Mouse (Mus musculus) A20 (cell line): ENCODE measurements around the gene Grm1.

ENCODE experiments used
- DNase-seq: peaks from one replicate; pipeline ENCODE4 v3.0.0-alpha.2; 2011; ENCODE audit warnings: low read depth, low spot score

The Grm1 gene

DNA sequence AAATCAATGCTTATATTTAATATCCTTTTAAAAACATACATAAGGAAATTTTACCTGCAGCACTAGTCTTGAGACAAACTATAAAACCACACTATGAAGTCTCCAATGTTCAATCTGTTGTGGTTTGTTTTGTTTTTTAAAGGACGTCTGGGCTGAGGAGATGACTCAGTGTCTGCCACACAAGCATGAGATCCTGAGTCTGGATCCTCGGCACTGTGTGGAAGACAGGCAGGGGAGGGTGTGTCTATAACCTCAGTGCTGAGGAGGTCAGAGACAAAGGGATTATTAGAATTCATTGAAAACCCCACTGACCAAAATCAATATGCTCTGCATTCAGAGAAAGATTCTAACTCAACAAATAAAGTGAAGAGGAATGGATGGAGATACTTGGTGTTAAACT is 110.8 kb downstream of the Grm1 start:
- DNase-seq, result no peak

DNA sequence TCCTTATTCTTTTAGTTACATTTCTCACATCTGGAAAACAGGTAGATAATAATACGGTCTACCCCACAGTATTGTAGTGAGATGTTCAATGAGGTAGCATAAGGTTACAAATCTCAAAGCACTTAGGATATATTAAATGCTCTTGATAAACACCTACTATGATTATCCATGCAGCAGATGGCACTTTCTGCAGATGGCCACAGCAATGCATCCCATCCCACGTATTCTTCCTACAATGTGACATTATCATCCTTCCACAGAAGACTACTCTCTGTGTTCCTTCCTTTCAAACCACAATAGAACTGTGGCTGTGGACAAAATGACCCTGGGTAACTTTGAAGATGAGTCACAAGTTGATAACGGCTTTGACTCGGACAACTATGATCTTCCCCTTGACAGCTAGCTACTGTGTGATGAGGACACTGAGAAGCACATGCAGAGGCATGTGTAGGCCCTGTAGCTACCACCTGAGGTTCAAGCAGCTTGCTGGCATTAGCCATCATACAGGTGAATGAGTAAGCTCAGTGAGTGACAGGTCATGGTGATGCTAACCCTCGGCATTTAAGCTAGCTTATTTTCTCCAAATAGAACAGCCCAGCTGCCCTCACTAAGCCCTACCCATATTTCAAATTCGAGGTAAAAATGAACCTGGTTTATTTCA is 117.5 kb downstream of the Grm1 start:
- no peak for DNase-seq

DNA sequence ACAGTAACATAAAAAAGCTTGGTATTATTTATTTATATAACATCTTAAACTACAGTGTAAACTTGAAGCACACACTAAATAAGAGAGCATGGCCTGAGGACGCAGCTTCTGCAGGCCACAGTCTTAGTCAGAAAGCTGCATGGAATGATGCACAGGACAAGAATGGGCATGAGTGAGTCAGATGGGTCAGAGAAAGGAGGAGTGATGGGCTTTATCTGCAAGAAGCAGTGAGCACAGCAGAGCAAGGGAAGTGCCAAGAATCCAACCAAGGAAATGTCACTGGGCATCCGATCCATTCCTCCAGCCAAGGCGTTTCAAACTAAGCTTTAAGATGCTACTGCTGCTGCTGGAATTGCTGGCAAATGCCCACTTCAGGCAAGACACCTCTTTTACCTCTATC is 131.6 kb downstream of the Grm1 start:
- DNase-seq, result no peak

DNA sequence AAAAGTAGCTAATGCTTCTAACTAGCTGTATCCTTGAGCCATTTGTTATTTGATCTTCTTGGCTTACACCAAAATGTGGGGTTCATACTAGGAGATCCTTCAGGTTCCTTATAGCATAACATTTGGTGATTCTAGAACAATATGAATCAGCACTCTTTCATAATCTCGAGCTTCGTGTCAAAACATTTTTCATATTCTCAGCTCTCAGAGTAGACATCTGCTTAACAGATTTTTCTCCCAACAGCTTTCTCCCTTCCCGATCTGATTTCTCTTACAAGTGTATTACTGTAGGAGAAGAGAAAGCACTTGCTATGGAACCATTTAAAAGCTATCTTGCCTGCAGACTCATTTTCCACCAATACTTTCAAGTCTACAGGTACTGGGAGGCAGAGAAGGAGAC is 133.0 kb downstream of the Grm1 start:
- no peak for DNase-seq

DNA sequence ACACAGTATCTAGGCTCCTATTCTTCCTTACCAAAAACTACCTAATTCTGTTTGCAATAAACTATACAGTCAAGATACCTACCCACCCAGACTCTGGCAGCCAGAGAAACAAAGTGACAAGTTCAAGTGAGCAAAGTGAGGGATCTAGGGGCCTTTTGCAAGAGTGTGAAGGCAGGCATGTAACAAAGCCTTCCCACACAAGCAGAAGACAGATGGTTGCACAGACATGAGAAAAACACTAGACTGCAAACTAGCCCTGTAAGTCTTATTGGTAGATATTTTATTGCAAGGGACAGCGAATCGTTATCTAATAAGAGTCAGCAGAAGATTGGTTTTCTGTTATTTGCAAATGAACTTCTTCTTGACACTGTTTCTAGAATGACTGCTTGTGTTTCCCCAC is 134.6 kb downstream of the Grm1 start:
- DNase-seq, result no peak

DNA sequence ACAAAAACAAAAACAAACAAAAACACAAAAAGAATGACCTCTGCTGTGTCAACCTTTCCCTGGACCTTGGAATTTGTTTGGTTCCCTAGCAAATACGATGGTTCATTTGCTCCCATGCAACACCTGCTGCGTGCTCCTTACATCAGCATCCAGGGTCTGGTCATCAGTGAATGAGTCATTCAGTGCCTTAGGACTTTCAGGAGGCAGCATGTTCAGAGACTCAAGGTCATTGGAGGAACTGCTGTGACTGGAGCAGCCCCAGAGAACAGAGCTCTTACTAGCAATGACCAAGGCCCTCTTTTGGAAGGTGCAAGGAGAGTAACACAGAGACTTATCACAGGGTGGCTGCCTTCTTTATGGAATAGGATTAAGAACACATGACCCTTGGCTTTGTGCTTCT is 138.2 kb downstream of the Grm1 start:
- DNase-seq, result no peak

DNA sequence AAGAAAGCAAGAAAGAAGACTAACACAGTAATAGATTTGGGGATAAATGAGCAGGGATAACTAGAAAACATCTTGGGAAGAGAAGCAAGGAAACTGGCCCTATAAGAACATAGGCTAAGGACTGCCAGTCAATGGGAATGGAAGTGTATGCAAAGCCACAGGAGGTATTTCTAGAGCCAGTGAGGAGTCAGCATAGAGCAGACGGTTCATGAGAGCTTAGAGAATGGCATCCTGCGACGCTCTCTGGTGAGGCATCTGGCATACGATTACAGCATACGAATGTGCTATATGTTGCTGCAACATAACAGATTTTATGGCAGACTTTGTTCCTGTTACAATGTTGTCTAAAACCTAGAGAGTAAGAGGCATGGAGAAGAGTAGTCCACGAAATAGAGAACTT is 139.9 kb downstream of the Grm1 start:
- no peak for DNase-seq

DNA sequence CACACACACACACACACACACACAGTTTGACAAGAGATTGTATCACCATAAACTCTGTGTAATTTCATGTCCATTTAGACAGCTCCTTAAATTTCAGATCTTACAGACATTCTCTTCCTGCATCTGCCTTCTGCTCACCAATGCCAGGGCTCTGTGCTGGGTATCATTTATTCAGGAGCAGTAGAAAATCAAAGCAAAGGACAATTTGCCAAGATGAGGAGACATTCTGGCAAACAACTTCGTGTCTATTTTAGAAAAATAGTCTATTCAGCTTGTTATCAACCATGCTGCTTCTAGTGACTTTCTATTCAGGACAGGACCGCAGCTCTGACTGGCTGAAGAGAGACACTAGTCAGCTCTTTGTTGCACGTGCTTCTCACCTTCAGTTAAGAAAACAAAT is 146.3 kb downstream of the Grm1 start:
- DNase-seq, result no peak

DNA sequence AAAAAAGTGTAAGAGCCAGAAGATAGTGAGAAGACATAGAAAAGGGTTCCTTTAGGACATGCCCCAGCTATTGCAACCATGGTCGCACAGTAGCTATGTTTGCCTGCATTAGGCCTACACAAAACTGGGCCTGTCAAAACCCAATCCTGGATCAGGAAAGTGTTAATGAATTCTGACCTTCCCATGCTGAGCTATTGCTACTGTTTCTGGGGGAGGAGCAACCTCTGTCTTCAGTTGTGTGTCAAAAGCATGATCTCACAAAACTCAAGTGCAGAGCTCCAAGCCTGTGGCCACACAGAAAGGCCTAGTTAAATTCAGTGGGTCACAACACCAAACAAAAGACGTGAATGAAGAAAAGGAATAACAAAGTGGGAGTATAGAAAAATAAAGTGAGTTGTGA is 152.5 kb downstream of the Grm1 start:
- DNase-seq, result no peak

DNA sequence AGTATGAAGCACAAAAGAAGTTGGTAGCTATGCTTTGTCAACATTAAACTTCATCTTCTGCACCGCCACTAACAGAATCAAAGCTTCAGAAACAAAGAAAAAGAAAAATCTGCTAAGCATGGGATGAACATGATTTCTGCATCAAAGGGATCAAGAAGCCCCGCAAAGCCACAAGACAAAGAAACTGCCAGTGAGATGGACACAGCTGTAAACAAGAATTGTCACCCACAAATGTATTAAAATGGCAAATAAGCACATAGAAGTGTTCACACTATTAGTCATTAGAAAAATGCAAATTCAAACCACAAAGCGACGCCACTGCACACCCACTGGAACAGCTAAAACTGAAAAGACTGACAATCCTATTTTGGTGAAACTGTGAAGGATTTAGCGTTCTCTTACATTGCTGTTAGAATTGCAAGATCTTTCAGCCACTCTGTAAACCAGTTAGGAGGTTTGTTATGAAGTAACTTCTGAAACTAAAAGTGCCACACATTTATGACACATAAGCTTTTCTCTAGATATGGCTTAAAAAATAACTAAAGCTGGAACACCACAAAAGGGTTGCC is 153.3 kb downstream of the Grm1 start:
- DNase-seq, result no peak

DNA sequence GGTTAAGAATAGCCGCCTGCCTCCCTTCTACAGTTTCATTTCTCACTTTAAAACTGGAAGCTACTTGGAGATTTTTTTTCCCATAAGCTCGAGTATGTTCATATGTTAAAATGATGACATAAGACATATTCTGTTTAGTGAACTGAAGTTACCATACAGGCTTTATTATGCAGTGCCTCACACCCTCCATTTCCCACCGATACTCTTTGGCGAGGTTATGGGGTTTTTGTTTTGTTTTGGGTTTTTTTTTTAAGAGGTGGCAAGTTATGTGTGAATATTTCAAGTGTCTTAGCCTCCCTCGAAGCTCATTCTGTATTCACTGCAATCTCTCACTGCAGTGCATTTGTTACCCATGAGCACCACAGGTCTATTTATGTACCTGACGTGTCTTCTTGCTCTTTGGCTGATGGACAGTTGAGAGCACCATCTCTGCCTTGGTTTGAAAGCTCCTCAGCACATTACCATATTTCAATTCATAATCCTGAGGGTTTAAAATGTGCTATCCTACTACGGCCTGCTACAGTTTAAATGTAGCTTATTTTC is 164.2 kb downstream of the Grm1 start:
- no peak for DNase-seq

DNA sequence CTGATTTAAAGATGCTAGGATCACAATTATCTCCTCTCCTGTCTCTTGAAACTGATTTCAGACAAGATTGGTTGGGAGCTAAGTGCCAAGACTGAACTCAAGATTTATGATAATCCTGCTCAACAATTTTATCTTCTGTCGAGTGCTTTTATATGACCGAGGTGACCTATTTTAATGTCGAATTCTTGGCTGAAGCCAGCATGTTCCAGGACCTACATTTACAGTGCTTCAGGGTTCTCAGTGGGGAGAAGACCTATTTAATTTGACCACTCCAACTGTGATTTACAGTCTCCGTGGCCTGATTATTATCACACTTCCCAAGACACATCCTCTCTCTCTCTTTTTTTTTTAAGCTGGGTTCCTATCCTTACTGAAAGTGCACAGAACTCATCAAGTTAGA is 168.5 kb downstream of the Grm1 start:
- DNase-seq, result no peak

DNA sequence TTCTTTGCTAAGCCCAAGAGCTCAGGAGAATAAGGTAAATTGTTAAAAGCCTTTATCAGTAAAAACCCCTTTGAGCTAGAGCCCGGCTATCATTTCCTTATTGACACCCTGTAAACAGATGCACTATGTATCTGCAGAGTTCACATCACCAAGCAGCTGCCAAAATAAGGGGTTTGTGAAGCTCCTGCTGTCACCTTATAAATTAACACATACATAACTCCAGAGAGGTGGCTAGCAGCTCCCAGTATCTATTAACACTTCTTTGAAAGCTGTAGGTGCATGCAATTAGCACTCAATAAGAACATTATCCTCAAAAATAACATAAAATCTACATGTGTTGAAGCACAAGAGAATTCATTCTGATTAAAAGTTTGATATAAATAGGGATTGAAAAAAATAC is 191.9 kb downstream of the Grm1 start:
- no peak for DNase-seq

DNA sequence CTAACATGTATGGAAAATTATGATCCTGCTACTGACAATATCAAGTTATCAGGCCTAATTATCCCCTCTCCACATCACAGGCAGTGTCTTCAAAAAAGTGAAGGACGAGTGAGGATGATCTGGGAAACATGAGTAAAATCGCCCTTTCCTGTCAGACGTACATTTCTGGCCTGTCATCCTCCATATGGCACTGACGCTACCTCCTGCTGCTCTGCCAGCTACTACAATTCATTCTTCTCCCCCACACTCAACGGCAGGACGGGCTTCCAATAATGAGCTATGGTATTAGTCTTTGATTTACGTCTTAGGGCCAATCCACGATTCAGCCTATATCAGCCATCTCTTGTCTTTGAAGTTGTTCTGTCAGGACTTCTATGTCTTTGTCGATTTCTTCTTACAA is 193.6 kb downstream of the Grm1 start:
- no peak for DNase-seq

DNA sequence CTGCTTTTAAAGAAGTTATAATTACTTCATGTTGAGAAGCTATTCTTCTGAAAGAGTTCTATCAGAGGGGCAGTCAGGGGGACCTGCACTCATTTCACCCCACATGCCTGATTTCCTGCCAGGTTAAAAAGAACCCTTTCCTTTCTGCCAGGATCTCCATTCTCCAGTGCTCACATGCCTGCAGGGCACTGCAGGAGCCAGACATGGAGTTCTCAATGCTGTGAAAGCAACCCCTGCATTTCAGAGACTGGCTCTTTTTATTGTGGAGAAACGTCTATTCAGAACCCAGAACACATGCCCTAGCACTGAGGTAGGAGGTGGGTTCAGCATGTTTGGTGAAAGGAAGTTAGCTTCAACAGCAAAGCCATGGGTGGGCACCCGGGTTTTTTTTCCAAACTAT is 197.2 kb downstream of the Grm1 start:
- DNase-seq, result no peak

DNA sequence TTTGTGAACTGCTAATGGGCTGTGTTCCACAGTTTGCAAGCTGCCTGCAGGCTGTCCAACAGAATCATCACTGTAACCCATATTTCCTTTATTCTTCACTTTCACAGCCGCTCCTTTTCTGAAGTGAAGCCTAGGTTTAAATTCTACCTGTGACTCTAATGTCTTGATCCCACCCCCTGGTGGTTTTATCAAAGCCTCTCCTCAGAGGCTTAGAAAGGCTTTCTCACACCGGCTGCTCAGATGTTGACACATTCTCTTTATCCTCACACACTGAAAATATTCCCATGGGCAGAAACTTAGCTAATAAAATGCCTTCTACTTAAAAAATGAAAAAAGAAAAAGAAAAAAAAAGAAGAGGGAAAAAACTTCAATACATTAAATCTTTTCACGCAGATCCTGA is 210.0 kb downstream of the Grm1 start:
- DNase-seq, result no peak

DNA sequence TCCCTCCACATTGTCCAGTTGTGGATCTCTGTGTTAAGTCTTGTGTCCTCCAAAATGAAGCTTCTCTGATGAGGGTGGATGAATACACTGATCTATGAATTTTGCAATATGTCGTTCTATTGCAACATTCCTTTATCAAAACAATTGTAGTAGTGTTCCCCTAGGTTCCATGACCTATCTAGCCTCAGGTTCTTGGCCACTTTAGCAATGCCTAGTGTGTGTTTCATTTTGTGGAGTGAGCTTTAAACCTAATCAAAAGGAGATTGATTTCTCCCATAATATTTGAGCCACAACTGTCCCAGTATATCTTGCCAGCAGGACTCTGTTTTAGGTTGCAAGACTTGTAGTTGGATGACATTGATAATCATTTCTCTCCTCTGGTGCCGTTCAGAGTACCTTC is 211.9 kb downstream of the Grm1 start:
- no peak for DNase-seq

DNA sequence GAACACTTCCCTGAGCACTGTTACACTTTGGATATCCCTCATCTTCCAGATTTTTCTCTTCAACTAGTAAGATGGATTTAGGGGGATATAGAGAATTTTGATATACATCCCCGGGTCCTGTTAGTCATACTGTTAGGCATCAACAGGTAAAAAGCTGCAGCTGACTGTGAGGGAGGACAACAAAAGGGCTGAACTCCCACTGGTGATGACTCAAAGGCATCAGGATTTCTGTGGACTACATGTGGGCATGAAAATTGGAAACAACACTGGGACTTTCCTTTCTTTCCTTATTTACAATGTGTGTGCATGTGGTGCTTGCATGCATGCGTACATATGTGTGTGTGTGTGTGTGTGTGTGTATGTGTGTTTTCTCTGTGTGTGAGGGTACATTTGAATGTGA is 215.9 kb downstream of the Grm1 start:
- no peak for DNase-seq

DNA sequence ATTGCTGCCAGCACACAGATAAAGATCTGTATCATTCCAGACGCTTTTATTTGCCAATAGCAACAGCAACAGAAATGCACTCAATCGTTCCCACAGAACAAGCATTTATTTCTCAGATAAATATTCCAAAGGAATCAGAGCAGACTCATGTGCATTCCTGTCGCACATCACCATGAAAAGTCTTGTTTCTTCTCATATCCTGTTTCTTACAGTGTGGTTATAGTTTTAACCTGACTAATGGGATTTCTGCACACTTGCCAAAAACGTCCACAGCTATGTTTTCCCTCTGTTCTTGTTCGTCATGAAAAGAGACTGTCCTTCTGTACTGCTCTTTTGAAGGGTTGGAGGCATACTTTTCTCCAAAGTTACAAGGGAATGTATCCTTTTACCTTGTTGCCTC is 217.4 kb downstream of the Grm1 start:
- DNase-seq, result no peak

DNA sequence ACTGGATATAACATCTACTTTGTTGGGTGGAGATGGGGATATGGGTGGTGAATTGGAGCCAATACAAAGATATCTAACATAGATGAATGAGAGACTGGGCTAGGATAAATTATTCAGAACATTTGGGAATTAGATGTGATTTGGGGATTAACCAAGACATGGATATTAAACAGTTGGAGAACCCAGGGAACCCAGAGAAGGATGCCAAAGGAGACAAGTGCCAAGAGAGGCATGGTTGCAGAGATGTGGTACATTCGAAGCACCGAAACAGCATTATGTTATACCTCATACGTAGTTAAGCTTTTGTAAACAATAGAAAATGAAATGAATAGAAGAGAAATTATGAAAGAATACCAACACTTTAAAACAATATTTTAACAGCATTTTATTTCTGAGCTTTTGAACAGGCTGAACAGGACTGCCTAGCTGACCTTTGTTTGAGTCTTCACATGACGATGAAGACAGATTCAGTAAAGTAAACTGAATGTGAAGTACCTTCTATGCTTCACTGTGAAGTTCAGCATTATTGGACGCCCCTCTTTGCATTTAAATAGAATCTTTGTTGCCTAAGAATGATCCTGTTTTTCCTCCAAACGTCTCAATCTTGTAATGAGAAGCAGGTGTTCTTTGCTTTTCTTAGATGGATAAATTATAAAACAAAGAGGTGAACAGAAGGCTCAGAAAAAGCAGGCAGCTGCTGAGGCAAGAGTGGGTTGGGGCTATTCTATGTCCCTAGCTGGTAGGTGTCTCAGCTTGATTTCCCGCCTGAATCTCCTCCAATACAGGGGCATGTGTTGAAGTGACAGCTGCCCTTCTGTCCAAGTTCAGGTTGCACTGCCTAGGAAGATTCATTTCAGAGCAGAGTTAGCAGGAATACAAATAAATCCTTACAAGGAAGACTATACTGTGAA is 234.5 kb downstream of the Grm1 start:
- DNase-seq, result no peak

DNA sequence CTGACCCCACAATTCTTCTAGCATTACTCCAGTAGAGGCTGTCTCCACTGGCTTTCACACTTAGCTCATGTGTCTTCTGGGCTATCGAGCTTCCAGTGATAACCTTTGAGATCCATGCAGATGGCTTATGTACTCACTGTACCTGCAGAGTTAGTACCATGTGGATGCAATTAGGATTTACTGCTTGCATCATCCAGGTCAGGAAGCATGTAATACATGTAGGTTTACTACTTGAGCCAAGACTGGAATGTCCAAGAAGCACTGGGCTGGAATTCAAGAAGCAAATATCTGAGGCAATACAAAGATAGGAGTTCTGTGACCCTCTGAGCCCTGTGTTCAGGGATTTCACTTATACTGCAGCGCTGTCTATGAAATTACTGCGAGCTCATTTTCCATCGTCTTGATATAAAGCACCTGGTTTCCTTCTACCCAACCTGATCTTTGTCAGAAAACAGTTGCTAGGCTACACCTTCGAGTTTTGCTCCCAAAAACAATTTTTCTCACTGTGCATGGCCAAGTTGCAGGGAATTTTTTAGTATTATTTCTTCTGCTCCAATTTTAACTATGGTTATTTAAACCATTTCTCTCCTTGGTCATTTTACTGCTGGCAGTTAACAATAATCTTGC is 237.0 kb downstream of the Grm1 start:
- no peak for DNase-seq

DNA sequence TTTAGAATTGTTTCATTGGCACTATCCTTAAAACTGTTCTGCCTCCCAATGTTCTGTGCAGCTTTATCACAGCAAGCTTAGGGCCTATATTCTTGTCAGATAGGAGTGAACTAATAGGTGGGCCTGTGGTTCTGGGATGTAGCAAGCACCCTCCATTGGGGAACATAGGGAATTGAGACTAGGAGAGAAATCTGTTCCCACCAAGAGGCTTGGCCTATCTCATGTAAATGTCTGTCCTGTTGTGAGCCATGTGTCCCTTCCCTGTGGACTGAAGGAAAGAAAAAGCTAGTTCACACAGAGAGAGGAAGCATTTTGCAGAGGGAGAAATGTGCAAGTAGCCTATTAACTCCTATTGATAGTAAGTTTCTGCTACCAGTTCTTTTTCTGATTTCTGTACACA is 246.8 kb downstream of the Grm1 start:
- no peak for DNase-seq
